Mouse (Mus musculus) spleen, postnatal 14 days (tissue): ENCODE measurements around the gene Tsc22d3.

Experiments
- DNase-seq, 2 experiments: peaks; one replicate each; pipeline ENCODE4 v3.0.0; 2021 to 2022; ENCODE audit warnings: low spot score in 2 of 2

Tsc22d3 gene

DNA sequence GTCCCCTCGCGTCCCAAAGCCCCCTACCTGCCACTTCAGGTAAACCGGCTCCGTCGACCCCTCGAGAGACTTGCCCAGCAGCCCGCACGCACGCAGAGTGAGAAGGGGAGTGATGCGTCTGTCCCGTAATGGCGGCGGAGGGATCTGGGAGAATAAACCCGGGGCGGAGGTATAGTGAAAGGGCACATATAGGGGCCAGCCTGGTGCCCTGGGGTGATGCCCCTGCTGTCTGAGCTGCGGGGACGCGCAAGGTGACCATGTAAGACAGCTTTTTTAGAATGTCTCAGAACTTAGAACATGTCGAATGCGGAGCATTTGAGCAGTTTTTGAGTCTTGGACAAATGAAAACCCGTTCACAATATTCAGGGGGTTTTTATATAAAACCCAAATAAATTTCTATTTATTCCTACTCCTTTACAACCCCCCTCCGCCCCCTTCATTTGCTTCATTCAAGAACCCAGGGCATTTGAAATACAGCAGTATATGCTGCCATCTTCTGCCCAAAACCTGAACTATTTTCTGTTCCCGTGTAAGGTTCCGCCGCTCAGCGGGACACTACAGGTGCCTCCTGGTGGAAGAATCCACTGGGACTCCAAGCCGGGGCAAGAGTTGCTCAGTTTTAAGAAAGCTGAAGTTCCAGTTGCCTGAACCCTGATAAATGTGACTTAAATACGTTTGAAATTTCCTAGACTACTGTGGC, at the start of gene Tsc22d3:
Tsc22d3 (minus strand) TSS at position 250 of the 700 bp plus-strand sequence.
- DNase-seq: peak in 1 of 2 experiments; percentile 27

DNA sequence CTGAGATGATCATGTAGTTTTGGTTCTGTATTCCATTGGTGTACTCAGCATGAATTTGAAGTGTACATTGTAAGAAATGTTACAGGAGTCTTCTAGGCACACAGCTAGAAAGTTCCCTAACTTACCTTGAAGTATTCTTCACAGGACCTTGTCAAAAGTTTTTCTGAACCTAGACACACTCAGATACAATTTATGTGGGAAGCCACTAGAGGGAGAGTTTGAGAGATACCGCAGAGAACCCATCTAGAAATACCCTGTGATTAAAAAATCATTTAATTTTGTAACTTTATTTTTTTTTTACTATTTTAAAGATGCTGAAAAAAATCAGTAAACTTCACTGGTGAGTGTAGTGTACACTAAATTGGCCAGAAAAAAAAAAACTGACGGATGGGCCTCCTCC, 39.1 kb upstream of the Tsc22d3 start:
- DNase-seq: no peak

DNA sequence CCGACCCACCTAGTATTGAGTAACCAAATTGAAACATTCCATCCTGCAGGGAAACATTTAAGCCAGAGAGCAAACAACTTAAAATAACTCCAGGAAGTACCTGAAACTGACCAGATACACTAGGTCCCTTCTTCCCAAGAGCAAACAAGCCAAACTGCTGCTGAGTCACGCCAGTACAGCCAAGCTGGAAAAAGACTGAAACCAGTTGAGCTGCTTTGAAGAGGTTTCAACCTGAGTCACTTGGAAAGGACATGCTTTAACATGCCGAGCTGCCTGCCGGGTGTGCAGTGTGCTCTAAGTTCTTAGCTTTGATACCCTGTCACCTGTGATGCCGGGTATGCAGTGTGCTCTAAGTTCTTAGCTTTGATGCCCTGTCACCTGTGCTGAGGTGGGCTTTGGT, 37.6 kb upstream of the Tsc22d3 start:
- no peak for DNase-seq

DNA sequence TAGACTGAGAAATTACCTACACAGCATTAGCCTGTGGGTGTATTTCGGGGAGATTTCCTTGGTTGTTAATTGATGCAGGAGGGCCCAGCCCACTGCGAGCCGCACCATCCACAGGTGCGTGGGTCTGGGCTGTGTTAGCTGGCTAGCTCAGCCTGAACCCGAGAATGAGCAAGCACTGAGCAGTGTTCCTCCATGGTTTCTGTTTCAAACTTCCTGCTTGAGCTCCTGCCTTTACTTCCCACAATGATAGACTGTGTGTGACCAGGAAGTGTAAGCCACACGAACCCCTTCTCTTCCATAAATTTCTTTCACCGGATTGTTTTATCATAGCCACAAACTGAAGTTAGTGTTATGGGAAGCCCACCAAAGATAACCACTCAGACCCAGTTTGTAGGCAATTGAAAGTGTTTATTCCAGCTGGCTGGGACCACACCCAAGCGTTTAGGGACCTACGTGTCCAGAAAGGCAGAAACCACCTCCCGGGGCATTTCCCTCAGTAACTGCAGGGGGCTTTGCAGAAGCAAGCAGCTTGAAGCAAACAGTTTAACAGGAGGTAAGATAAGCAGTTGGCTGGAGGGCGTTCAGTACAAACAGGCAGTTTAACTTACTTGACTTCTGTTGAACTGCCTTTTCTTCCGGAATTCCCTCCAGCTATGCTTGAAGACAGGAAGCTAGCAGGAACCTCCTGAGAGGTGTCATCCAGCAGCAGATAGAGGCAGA, 24.6 kb upstream of the Tsc22d3 start:
- DNase-seq: no peak

GRCm38 (mm10) chrX:140609938-140610337, 9.5 kb upstream of the Tsc22d3 start:
- no peak for DNase-seq

DNA sequence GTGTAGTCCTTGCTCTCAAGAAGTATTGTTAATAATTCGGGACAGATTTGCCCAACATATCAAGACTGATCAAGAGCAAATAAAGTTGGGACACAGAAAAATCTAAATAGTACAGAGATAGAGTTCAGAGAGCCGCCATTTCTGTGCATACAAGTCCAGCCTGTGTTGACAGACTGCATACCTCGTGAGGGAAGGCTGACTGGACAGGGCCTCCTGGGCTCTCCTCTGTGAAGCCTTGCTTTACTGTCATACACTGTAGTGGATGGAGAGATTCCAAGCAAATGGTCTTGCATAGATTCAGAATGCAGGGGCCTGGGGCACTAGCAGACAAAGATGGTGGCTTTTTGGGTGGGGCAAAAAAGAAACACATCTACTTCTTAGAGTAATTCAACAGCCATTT, 1.4 kb upstream of the Tsc22d3 start:
- DNase-seq: no peak

DNA sequence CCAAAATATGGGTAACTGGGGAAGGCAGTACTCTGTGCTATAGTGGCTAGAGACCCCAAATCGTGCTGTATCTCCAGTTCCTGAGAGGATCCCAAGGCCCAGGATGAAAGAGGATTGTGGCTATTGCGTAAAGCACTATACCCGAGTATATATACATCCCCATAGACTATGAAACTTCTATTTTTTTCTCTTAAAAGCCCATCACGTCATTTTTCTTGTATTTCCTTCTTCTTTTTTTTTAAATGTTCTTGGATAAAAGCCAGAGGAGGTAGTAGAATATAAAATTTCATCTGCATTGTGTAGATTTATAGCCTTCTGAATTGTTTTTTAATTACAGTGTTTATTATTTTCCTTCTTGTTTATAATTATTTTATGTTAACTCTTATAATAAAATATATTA, 852 bp upstream of the Tsc22d3 start:
- no peak for DNase-seq

DNA sequence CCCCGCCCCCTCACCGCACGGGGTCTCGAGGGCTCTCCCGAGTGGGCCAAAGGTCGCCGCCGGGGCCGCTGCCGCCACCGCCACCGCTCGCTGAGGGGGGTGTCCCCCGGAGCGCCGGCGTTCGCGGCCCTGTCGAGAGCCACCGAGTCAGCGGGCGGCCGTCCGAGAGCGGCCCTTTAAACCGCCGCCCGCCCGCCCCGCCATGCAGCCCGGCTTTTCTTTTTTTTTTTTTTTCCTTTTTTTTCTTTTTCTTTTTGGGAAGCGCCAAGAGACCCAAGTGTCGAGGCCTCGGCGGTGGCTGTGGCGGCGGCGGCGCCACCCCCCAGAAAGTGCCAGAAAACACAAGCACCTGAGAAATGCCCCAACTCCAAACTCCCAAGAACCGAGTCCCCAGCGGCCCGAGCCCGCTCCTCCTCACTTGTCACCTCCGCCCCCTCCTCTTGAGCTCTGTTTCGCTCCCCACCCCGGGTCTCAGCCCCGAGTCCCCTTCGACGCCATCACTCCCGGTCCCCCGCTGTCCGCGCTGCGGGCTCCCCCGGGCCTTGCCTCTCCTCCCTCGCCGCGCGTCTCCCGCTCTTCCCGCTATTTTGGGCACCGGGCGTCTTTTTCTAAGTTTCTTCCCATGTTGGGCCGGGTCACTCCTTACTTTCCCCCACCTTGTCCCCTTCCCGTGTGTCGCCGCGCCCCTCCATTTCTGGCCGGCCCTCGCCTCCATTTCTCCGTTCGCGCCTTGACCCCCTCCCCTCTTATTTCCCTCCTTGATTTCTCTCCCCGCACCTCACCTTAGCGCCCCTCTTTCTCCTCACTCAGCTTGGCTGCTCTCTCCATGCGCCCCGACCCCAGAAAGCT, 674 bp downstream of the Tsc22d3 start:
- DNase-seq: peak in 1 of 2 experiments; percentile 3

DNA sequence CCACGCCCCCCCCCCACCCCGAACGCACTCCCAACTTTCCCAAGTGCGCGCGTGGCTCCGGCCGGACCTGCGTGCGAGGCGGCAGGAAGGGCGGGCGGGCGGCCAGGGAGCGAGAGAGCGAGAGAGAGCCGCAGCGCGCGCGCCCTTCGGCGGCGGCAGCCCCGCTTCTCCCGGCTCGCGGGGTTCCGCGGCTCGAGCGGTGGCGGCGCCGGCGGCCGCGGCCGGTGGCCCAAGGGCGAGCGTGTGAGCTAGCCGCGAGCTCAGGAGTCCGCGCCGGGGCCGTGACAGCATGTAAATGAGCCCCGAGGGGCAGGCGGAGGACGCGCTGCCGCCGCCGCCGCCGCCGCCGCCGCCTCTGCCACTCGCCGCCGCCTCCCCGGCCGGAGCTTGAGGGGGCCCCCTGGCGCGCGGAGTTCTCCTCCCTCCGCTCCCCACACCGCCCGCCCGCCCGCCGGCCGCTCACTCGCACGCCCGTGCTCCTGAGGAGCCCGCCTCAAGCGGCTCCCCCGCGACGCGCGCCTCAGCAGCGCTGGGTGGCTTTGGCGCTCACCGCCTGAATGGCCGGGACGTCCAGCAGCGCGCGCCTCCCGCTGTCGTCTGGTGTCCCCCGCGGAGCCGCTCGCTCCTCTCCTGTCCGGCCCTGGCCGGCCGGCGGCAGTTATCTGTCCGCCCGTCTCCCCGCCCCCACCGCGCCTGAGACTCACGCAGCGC, 1.5 kb downstream of the Tsc22d3 start:
- DNase-seq: peak; percentile 42 to 60

DNA sequence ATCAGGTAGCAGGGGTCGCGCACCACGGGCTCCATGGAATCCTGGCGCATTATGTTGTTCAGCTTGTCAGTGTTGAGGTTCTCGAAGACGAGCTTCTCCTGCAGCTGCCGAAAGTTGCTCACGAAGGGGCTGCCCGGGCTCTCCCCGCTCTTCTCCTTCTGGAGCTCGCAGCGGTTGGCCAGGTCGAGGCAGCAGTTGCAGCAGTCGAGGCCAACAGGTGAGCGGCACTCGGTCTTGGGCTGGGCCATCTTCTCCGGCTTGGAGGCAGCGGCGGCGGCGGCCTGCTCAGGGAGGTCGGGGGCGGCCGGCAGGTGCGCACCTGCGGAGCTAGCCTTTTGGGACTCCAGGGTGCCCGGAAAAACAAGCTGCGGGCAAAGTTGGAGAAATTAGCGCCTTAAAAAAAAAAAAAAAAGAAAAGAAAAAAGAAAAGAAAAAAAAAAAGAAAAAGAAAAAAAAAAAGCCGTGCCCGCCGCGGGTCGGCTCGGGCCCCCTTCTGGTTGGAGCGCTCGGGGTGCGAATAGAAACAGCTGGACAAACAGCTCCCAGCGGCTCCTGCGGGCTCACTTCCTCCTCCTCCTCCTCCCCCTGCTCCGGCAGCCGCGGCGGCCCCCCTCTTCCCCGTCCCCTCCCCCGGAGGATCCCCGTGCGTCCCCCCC, 2.1 kb downstream of the Tsc22d3 start:
- peak; percentile 7 to 15 for DNase-seq

- DNase-seq: no peak
Measured at GRCm38 (mm10) chrX:140591176-140591575, 9.3 kb downstream of the Tsc22d3 start.

DNA sequence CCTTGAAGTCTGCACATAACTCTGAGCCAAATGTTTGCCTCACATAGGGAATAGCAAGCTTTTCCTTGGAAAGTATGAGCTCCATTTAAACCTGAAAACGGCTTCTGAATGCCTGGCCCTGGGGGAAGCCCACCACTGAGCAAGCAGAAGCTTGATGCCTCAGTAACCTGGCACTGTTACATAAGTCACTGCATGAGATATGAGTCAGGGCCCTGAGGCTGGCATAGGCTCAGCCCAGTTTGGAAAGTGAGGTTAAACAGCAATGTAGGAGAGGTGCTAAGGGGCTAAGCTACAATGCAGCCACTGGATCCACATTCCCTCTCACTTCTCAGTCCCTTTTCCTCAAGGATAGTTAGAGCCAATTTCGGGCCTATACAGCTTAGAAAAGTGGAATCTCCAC, 10.3 kb downstream of the Tsc22d3 start:
- no peak for DNase-seq

GRCm38 (mm10) chrX:140589194-140589751, 11.2 kb downstream of the Tsc22d3 start:
- DNase-seq: no peak

DNA sequence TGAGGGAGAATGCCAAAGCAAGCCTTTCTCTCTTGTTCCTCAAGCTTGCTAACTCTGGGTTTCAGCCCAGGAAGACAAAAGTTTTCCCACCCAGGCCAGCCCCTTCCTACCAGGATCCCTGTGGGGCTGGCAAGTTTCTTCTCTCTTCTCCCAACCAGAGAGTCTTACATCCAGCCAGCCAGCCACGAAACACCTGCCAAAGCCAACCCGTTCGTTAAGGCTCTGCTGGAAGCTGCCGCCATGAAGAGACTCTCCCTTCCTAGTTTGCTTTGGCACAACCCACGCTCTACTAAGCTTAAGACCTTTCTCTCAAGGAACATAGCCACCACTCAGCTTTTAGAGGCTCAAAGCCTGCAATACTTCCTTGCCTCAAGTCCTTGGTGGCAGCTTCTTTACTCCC, 11.9 kb downstream of the Tsc22d3 start:
- no peak for DNase-seq

DNA sequence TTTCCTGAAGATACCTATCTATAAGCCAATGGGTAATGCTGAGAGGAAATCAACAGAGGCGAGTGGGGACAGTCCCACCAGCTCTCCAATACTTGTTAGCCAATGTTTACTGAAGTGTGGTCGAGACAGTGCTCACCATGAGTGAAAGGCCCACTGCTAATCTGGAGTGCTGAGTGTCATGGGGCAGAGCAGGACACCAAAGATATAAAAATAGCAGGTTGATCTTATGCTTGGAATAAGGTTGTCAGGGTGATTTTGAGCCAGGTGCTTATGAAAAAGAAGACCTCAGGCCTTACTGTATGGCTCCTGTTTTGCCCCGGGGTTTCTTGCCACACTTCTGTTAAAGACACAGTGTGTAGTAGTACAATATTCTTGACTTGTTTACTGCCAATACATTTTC, 20.0 kb downstream of the Tsc22d3 start:
- no peak for DNase-seq

- DNase-seq: no peak
Measured at GRCm38 (mm10) chrX:140575636-140576035, 24.8 kb downstream of the Tsc22d3 start.

DNA sequence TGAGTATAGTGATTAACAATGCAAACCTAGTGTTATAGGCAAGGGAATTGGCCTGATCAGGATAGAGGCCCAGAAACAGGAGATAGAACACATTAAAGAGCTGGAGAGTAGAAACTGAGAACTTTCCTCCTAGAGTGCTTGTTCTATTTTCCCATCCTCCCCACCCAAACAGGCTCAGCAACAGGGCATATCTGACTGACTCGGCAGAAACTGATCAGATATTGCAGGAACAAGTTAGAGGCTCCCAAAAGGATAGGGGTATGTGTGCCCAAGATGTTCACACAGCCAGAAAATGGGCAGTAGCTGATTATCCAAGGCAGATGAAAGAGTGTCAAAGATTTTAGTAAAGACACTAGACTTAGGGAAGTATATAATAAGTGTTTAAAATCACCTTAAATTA, 25.3 kb downstream of the Tsc22d3 start:
- no peak for DNase-seq

DNA sequence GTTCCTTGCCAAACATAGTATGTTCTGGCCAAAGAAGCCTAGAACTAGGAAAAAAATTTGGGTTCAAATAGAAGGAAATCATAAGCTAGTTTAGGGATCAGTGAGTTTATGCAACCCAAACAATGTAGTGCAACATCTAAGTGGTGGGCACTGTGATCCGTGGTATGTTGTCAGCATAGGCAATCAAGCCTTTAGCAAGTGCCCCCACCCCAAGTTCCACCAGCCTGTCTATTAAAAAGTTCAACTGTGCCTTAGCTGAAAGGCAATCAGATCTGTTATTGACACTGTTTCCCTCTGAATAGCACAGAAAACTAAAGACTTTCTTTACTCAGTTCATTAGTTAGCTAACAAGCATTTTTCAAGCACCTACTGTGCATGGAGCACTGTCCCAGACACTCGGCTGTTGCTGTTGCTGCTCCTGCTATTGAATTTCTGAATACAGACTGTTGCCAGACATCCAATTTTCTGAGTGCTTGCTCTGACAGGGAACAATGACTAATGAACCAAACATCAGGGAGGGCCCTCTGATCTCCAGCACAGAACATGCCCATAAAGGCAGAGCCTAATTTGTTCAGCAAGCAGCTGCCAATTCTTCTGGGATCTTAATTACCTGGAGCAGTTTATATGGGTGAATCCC, 27.6 kb downstream of the Tsc22d3 start:
- no peak for DNase-seq

- no peak for DNase-seq
Measured at GRCm38 (mm10) chrX:140569595-140569994, 30.9 kb downstream of the Tsc22d3 start.

DNA sequence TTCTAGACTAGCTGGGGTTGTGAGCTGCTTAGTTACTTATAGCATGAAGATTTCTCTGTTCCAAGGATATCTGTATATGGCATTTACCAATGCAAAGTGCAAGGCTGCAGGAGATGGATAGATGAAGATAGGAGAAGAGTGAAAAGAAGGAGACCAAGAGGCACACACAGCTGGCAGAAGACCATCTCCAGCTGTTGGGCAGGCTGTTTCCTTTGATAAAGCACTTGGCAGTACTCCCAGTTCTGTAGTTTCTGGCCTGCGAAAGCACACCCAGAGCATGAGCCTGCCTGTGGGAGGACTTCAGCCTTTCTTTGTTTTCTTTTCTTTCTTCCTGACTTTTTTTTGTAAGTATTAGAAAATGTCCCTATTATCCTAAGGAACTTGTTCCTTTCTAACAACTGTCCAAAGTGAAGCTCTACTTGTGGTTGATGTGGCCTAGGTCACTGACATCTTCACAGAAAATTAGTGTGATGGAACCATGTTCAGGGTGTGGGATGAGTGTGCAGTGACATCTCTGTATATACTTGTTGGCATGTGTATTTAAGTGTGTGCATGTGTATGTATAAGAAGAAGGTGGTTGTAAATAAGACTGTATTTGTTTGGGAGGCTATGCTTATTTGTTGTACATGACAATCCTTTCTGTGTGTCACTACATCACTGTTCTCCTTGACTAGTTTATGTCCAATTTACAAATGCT, 32.6 kb downstream of the Tsc22d3 start:
- peak in 1 of 2 experiments; percentile 7 for DNase-seq
